Mouse (Mus musculus) kidney, adult 2 months (tissue): ENCODE measurements around the gene Camk2g.

ENCODE experiments used
- CTCF ChIP-seq: fragments of 200-500 bp; conservative IDR thresholded peaks from 2 replicates; pipeline ENCODE4 v1.5.1; 2011; ENCODE audit warnings: low read depth, mild to moderate bottlenecking, control low read depth, low read length, moderate library complexity, mixed read lengths; ENCODE audit not compliant: insufficient read depth, insufficient read length
- POLR2A ChIP-seq: fragments of 200-500 bp; IDR thresholded peaks from one replicate; pipeline ENCODE4 v1.6.1; 2011; ENCODE audit warnings: low read depth, low read length, control low read depth

- TF ChIP-seq POLR2A (no peak), CTCF (peak; percentile 97)
Observed at GRCm38 (mm10) chr14:20798761-20799160, 4.9 kb upstream of the Camk2g start.
